Mouse (Mus musculus) testis, postnatal 10 days (tissue): Measurements from ENCODE around the gene Tacc2.
A peak's percentile ranks its signal among the peaks of the same experiment; 100 is the strongest.
"Not testable (repeated sequence)": the region's sequence is repeated elsewhere in the genome, so short reads cannot be mapped to it uniquely, and the experiment has no call there.

ENCODE experiments used
- DNase-seq: peaks from one replicate; pipeline ENCODE4 v3.0.0; 2021; ENCODE audit warnings: low spot score

The Tacc2 gene

DNA sequence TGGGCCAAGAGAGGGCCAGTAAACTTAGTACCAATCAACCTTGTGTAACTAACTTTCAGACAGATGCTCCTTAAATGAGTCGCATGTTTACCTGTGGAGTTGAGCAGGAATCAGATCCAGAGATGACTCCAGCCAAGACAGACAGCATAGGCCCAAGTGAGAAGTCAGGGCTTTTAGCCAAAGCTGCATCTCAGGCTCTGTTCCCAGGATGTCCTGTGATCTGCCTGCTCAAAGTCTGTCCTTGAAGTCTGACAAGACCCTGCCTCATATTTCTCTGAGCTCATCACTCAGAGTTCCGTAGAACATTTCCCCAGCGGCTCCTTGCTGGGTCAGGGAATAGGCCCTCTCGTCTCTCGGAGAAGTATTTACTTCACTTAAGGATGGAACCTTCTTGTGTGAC lies 73.4 kb downstream of the Tacc2 start:
- no peak for DNase-seq

DNA sequence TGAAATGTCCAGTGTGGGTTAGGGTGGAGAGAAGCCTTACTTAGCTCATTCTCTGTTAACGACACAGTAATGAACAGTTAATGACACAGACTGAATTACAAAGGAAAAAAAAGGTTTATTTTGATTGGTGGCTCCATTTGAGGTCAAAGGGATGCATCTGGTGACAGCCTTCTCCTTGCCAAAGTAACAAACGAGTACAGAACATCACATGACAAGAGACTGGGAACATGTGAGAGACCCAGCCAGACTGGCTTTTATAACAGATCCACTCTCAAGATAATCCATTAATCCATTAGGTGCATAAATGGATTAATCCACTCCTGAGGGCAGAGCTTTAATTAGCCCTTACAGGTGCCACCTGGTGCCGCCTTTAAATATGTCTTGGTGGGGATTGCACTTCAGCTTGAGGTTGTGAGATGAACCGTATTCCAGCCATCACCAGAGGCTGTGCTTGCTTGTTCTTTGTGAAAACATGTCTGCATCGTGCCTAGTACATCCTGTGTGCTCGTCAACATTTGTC lies 75.9 kb downstream of the Tacc2 start:
- no peak for DNase-seq

DNA sequence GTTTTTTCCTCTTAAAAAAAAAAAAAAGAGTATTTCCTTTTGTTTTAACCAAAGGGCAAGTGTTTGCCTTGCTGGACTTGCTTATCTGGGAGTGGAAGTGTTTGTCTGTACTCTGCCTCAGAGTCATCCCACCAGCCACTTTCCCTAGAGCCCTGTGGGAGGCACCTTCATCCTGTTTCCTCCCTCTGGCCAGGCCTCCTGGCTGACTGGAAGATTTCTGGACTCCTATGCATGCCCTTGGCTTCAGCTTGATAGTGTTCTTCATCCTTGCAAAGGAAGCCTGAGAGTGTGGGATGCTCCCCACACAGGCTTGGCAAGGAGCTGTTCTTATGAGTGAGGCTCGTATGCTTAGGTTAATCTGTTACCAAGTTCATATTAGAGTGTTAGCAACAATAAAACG lies 77.3 kb downstream of the Tacc2 start:
- peak; percentile 57 for DNase-seq

DNA sequence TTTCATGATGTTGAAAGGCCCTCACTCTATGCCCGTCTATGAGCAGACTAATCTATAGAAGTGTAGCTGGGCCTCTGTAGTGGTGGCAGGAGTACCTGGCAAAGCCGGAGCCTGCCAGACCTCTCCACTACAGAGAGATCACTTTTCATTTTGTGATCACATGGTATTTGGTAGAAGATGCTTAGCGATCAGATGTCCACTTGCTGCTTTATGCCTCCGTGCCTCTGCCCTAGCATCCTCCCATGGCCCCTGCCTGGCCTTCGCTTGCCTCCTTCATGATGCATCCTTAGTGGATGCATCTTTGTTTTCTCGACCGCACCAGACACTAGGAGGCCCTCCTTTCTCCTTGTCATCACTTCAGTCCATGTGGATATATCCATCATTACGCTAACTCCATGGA lies 79.7 kb downstream of the Tacc2 start:
- no peak for DNase-seq

DNA sequence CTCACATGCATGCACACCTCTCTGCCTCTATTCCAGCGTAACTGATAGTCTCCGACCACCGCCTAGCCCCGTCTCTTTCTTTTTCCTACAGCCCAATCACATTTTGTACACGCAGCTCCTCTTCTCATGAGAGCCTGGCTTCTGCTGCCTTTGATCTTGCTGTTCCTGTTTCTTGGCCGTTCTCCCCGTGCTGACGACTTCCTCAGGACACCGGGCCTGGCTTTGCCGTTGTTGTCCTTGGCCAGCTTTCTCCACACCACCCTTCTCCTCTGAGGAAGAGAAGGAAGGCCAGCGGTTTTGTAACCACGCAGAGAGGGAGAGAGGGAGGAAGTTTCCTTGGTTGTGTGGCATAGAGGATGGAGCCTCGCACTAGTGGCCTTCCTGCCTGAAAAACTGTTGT lies 80.5 kb downstream of the Tacc2 start:
- DNase-seq = peak; percentile 69

DNA sequence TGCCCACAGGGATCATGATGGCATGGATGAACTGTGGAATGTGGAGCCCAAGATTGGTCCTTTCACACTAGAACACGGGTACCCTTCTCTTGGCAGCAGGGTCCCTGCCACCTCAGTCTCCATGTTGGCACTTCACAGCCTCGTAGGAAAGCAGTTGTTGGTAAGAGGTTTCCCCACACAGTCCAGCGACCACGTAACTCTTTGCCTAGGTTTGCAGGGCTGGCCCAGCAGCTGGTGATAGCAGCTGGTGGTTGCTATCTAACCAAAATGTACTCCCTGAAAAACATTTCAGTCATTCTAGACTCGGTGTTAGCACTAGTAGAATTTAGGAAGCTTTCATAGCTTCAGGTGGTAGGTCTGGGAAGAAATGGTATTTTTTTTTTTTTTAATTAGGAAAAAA lies 81.9 kb downstream of the Tacc2 start:
- no peak for DNase-seq

DNA sequence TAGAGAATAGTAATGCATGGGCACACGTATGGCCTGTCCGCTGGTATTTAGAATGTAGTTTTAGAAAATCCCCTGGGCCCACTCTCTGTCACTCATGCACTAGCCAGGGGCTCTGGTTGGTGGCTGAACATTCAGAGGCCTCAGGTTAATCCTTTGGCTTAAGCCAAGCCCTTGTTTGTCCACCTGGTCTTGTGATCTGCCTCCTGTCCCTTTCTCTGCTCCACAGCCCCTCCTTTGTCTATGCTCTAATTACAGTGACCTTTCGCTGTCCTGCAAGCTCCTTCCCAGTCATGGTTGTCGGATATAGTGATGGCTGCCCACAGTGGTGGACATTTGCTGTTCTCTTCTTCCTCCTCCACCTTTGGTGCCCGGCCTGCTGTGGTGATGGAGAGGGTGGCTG lies 85.0 kb downstream of the Tacc2 start:
- DNase-seq = no peak

DNA sequence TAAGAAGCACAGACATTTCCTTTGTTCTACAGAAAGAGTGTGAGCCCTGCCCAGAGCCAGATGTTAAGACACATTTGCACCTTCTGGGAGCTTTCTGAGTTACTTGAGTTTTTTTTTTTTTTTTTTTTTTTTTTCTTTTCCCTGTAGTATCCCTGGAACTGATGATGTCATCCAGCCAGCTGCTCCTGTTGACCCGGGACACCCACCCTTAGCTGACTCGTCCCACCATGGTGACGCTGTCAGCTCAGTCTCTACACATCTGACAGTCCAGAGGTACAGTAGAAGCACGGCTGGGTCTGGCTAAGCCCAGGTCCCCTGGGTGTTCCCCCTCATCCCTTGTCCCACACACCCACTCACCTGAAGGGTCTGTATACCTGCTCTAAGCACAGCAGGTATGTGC lies 85.6 kb downstream of the Tacc2 start:
- DNase-seq = peak; percentile 38

DNA sequence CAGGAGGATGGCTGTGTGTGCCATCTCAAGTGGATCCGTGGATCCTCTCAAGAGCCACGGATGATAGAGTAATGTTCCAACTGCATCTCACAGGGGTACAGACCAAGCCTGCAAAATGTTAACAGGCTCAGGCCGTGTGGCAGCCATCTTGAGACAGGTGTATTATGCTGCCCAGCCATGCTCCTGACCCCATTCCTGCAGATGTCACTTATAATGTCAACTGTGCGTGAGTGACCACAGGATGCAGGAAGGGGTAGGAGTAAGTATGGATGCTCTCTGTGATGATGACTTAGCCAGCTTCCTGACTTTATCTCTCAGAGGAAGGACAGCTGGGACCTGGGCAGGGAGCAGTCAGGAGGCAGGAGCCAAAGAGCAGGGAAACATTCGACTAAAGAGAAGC lies 86.8 kb downstream of the Tacc2 start:
- no peak for DNase-seq

DNA sequence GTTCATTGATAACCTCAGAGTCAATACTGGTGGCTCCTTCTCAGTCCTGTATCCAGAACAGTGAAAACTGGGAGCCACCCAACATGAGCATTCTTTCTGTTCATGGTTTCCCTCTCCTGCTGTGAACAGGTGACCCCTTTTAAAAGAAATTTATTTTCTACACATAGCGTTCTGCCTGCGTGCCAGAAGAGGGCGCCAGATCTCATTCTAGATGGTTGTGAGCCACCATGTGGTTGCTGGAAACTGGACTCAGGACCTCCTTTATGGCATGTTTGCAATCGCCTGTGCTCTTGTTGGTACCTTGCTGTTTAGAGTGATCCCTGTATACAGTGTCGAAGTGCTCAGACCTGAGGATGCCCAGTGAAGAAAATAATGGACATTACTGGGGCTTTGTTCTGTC lies 87.4 kb downstream of the Tacc2 start:
- DNase-seq = no peak

DNA sequence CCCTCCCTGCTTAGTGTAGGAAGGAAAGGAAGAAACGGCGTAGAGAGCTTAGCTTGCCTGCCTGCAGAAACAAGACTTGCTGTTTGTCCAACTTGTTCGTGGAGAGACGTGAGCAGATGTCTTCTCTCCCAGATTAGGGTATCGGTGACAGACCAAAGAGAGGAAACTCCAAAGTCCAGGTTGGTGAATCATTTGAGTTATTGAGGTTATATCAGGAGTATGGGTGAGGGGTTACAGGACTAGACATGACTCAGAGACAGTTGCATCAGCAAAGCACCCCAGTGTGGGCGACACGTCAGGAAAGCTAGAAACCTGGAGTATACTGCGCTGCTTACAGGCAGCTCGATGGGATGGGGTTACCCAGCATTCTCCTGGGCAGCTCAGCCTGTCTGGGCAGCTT lies 88.1 kb downstream of the Tacc2 start:
- no peak for DNase-seq

DNA sequence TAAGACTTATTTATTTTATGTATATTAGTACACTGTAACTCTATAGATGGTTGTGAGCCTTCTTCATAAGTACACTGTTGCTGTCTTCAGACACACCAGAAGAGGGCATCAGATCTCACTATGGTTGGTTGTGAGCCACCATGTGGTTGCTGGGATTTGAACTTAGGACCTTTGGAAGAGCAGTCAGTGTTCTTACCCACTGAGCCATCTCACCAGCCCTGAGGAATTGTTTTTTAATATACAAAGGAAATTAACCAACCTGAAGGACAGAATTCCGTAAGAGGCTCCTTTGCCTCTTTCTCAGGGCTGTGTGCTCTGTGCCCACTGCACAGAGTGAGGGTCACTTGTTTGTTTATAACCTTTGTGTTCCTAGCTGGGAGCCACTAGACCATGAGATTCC lies 90.8 kb downstream of the Tacc2 start:
- DNase-seq = not testable (repeated sequence)

DNA sequence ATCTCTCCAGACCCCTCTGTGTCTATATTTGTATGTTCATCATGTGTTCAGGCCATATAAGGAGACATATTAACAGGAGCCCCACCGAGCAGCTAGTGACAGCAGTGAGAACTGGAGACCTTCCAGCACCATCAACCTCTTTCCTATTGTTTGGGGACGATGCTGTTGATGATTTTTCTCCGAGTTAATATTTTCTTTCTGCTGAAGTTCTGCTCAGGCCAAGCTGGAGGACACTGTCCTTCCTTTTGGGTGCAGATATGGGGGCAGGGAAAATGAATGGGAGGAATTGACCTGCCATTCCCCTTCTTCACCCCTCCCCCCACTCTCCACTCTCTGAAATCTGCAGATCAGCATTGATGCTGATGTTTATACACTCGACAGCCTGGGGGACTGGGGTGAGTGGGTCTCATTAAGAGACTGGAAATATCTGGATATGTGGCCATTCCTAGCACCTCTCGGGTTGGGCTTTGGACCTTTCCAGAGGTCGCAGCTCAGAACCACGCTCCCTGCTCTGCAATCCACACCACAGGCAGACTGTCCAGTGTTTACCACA lies 91.6 kb downstream of the Tacc2 start:
- DNase-seq = peak; percentile 46

DNA sequence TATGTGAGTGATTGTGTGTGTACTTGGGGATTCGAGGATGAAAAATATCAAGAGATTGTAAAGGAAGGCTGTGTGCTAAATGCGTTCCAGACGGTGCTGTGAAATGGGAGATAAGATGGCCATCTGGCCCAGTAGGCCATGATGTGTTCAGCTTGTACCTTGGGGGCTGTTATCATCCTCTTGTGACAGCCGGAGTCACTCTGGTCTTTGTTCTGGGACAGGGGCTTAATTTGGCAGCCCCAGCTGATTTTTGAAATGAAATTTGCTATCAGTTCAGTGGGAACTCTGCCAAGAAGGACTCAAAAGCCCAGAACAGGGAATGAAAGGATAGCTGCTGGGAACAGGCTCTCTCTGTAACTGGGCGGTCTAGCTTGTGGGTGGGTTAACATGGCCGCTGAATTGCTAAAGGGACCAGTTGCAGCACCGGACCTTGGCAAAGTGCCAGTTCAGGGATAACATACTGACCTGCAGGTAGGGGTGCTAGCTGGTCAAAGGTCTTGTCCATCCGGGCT lies 92.2 kb downstream of the Tacc2 start:
- peak; percentile 78 for DNase-seq

DNA sequence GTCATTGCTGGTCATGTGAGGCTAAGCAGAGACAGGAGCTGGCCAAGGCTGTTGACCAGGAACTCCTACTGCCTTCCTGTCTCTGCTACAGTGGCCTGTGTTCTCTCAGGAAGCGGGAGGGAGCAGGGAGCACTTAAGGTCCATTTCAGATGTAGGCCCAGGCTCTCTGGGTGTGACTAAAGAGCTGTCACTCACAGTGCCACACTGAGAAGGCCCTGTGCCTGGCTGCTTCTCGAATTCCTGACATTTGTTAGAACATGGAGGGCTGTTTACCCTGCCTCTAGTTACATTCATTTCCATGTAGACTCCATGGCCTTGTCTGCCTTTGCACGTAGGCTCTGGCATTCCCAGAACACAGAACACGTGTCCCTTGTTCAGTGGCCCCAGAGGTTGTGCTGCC lies 93.1 kb downstream of the Tacc2 start:
- DNase-seq = peak; percentile 36

DNA sequence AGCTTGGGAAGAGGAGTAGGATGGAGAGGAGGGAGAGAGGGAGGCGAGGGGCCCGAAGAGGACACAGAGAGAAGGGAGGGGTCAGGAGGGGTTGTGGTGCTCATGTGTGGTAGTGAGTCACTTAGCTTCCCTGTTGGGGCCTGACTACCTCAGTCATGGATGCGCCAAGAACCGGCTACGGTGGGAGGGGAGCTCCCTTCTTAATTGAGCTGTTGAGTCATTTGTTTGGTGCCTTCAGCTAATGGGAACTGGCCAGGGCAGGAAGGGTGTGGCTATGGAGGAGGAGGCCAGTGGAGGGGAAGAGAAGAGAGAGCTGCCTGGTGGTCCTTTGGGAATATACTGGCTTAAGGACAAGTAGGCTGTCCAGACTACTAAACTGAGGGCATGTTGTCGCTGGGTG lies 94.1 kb downstream of the Tacc2 start:
- peak; percentile 62 for DNase-seq

DNA sequence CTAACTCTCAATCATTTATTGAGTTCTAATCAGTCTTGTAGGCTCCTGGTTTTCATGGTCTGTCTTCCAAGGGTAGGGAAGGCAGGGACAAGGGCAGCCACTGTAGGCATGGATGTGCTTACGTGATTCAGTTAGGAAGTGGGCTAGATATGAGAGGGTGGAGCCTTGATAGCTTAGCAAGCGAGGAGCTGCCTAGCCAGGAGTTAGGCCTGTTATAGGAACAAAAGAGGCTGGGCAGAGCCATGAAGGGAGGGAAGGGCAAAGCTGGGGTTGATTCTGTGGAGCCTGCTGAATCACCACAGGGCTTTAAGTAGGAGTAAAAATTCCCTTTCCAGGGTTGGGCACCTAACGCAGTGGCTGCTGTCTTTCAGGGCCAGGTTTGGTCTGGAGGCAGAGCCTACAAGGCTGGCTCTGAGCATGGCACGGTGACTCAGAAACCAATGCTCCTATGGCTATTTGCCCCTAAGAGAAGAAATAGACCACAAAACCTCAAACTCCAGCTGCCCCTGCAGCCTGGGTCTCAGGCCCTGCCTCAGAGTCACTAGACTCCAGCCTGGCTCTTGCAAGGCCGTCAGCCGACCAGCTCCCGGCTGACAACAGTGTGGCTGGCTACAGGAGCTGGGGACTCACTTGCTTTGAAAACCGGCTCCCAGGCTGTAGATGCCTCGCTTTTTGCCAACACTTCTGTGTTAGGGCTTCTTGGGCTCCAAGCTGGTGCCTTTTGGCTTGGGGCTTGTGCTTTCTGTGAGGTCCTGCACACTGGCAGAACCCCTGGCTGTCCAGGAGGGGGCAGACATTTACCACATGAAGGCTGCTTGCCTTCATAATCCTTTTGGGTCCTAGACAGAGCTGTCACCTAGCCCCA lies 96.2 kb downstream of the Tacc2 start:
- DNase-seq = peak; percentile 68

DNA sequence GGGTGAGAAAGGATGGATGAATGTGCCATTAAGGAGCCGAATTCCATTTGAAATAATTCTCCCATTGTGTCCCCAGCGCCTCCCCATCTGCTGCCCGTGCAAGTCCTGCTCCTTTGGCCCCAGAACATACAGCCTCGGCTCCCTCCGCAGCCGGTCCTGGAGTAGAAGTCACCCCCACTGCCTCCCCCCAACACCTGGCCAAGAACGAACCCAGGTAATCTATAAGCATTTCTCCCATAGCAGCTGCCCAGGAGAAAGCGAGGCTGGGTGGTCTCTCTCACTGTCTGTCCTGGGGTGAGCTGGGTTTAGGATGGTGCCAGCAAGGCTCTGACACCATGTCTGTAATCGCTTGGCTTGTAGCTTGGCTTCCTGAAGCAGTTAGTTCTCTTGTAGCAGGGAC lies 97.3 kb downstream of the Tacc2 start:
- DNase-seq = peak; percentile 37

DNA sequence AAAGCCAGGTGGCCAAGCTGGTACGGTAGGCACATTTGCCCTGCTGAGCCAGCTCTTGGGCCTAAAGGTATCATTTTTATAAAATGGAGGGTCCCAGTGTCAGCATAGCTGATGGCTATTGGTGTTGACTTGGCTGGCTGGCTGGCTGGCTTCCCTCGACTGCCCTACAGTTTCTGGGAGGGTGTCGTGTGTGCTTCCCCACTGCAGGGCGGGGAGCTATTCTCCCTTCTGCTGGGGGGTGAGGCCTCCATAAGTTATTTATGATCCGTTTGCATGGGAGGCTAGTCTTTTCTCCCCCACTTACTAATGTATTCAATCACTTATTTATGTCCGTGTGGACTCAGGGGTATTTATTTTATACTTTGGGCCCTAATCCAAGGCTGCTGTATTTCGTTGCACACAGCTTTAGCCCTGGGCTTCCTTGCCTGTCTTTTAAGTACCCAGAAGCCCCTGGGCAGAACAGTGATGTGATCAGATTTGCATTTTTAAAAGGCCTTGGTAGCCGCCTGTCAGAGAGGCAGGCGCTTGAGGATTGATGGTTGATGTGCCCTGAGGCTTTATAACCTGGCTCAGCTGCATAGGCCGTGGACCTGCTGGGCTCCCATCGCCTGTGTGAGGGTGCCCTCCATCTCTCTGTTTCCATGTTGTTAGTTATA lies 99.8 kb downstream of the Tacc2 start:
- no peak for DNase-seq

DNA sequence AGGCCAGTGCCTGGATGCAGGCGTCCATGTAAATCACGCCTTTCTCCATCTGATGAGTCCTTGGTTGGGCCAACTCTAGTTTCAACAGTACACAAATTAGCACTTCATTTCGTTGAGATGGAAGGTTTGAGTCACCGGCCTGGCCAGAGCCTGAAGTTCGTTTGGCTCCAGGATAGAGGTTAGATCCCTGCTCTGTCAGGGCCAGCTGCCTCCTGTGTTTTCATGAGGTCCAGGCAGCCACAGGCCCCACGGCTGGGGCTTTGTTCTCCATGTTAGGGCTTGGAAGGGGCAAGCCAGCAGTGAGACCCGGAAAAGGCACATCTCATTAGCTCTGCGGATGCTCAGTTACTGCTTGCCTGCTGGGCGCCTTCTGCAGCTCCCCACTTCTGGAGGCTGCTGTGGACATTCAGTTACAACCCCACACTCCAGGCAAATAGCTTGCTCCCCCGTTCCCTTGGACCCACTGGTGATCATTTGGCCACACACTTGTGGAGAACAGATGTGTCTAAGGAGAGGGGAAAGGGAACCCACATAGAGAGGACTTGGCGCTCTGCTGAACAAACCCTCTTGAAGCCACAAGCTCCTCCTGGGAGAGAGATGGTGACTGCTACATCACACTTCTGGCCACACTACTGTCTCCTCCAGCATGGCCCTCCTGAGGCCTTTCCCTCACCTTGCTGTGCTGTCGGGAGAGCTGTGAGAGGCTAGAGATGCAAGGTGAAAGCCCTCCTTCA lies 100.5 kb downstream of the Tacc2 start:
- DNase-seq = no peak

DNA sequence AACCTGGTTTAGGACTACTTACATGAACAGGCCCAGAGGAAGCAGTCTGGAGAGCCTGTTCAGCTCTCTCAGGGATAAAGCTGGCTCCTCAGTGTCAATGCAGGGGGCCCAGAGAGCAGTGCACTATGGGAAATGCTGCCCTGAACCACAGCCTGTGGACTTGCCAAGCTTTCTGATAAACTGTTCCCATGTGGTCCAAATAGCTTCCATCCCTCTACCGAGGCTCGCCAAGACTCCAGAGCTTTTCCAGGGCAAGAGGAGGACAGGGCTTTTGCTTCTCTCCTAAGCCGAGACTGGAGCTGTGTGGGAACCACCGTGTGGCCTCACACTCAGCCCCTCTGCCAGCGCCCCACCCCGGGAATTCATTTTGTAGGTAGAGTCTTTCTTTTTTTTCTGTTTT lies 101.2 kb downstream of the Tacc2 start:
- no peak for DNase-seq

DNA sequence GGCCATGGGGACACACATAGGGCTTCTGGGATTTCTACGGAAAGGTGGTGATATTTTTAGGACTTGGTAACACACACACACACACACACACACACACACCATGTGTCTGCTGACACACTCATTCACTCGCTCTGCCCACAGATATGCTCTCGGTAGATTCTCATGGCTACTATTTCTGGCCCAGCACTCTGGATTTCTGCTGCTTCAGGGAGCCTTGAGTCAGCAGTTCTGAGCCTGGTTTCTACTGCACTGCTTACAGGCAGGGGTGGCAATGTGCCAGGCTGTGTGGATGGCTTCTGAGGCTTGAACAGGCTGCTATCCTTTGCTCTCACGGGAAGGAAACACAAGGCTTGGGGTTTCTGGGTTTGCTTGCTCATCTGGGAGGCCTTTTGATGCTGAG lies 104.6 kb downstream of the Tacc2 start:
- peak; percentile 62 for DNase-seq
